Mouse (Mus musculus): ENCODE data around the gene Ripor3.
"Not testable (repeated sequence)": the region's sequence is repeated elsewhere in the genome, so short reads cannot be mapped to it uniquely, and the experiment has no call there.

Ripor3 gene

DNA sequence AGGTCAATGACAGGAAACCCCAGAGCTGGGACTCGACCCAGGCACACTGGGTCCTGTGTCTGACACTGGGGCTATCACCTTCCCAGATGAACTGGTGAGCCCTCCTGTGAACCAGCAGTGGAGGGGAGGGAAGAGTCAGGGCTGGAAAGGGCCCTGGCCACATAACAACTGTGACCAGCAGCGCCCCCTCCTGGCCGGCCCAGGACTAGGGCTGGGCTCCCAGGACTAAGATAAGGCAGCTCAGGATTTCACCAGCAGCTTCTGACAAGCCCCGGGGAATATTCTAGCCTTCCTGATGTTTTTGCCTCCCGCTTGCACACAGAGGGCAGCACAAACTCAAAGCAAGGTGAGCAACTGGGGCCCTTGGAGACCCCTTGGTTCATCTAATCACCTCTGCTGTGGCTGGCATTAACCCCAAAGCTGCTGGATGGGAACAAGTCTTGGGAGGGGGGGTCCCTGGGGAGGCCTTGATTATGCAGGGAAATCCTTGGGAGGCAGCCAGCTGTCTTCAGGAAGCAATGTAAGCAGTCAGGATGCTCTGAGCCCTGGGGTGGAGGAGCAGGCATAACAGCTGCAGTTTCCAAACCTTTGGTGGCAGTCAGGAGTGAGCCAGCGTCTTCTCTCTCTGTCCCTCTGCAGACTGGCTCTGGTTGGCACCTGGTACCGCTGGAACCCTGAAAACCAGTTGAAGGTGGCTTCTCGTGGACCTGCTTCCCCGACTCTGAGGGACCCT, at the start of gene Ripor3:
Gene Ripor3 (minus strand): TSS at position 683 of the 733 bp plus-strand sequence.
- peak; percentile 51 for DNase-seq (ENCODE audit: low spot score)

DNA sequence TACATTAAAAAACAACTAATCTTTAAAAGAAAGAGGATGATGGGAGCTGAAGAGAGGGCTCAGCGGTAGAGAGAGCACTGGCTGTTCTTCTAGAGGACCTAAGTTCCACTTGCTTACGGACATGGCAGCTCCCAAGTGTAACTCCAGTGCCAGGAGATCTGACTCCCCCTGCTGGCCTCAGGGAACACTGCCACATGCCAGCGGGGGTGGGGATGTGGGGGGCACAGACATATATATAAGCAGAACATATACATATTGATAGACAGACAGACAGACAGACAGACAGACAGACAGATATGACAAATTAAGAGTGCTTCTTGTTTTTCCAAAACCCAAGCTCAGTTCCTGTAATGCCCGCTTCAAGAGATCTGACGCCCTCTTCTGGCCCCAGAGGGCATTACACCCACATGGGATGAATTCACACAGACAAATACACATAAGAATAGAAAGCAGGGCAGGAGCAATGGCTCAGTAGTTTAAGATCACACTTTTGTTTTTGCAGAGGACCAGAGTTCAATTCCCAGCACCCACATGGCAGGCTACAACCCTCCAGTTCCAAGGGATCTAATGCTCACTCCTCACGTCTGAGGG, 48.9 kb upstream of the Ripor3 start:
- no peak for DNase-seq (ENCODE audit: low spot score)

DNA sequence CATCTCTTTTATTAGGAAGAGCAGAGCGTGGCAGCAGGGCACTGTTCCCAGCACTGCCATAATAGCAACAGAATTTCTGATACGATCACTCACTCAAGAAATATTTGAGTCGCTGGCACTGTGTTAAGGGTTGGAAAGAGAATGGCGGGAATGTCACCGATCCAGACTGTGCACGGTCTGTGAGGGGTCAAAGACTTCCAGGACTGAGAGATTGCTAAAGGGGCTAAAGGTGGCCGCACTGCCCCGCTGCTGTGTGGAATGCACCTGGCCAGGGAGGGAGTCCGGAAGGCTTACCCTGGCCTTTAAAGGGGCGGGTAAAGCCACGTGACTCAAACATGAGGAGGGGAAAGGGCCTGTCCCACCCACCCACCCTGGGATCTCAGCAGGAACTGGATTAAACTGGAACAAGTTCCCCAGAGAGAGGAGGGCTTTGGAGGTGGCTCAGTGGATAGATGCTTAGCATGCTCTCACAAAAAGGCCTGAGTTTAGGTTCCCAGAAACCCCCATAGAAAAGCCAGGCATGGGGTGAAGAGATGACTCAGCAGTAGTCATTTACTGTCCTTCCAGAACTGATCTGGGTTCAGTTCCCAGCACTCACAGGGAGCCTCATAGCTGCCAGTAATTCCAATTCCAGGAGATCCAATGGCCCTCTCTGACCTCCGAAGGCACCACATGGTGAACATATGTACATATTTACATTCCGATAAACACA, 48.2 kb upstream of the Ripor3 start:
- no peak for DNase-seq (ENCODE audit: low spot score)

DNA sequence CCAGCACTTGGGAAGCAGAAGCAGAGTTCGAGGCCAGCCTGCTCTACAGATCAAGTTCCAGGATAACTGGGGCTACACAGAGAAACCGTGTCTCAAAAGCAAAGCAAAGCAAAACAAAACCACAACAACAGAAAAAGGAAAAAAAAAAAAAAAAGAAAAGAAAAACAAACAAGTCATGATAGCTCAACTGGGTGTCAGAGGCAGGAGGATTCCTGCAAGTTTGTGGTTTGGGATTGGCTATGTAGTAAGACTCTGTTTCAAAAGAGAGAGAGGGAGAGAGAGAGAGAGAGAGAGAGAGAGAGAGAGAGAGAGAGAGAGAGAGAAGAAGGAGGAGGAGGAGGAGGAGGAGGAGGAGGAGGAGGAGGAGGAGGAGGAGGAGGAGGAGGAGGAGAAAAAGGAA, 47.5 kb upstream of the Ripor3 start:
- DNase-seq (ENCODE audit: low spot score): not testable (repeated sequence)

DNA sequence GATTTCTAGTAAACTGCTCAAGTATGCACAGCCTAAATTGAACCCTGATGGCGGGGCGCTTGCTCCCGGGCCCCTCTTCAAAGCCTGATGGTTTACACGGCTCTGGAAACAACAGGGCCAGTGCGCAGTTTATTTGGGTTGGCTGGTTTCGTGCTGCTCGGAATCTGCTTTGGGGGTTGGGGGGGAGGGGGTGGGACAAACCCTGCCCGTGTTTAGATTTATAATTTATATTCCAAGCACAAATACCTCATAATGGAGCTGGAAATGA, 46.2 kb upstream of the Ripor3 start:
- DNase-seq (ENCODE audit: low spot score): no peak

DNA sequence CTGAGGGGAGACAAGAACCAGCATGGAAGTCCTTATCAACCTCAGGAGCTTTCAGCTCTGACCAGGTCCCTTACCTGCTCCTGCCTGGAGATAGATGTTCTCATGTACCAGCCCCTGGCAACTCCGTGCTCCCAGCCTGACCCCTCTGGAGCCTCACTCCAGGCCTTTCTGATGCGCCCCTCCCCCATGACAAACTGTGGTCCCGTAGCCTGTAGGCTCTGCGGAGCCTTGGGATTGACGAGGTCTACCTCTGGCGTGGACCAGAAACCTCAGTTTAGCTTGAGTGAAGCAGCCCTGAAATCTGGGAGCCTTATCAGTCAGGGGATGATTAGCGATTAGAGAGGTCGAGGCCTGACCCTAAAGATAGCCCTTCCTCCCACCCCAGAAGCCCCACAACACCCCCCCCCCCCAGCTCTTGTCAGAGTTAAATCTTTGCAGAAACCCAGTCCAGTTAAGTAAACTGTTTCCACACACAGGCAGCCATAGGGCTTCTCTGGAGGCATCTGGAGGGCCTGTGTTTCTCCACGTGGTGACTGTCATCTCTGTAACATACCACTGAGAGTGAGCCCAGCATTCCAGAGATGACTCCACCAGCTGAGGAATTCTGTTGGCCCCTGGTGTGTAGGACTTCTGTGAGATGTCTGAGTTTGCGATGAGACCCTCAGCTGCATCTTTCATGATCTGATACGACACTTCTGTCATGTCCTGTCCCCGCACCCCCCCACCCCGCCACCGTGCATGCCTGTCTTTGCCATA, 45.7 kb upstream of the Ripor3 start:
- DNase-seq (ENCODE audit: low spot score): no peak

DNA sequence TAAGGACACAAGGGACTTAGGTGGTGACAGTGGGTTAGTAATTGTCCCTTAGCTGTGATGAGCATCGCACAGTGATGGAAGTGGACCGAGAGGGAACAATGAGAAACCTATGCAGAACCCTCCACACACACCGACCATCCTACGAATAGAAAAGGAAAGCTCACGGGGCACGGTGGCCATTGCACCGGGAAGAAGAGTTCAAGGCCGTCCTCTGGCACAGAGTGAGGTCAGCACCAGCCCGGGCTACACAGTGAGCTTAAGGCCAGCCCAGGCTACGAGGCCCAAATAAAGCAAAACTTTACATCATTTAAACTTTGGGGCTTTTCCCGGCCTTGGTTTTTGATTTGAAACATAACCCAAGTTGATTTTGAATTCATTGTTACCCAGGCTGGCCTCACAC, 43.7 kb upstream of the Ripor3 start:
- DNase-seq (ENCODE audit: low spot score): no peak

DNA sequence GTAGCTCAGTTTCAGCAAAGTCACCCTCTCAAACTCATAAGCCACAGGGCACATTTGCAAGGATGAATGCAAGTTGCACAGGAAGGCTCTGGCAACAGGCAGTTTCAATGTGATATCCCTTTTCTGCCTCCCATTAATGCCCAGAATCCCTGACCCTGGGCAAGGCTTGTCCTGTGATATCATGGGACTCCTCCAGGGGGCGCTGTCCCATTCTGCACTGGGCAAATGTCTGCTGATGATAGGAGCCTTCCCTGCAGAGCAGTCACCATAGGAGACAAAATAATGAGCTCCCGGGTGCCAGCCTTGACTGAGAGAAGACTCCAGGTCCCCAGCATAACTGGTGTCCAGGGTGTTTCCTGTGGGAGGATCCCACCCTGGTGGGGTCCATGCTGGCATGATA, 42.3 kb upstream of the Ripor3 start:
- DNase-seq (ENCODE audit: low spot score): no peak

DNA sequence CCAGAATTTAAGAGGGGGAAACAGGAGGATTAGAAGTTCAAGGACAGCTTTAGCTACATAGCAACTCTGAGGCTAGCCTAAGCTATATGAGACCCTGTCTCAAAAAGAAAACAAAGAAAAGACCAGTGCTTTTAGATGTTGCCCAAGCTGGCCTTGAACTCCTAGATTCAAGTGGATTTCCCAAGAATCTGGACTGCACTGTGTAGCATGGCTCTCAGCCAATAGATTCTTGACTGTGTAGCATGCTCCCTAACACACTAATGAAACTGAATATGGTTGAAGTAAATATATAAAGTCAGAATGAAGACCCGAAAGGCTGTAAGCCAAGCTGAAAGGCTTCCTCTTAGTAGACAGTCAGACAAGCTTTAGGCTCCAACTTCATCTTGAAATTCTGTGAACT, 41.7 kb upstream of the Ripor3 start:
- DNase-seq (ENCODE audit: low spot score): no peak

DNA sequence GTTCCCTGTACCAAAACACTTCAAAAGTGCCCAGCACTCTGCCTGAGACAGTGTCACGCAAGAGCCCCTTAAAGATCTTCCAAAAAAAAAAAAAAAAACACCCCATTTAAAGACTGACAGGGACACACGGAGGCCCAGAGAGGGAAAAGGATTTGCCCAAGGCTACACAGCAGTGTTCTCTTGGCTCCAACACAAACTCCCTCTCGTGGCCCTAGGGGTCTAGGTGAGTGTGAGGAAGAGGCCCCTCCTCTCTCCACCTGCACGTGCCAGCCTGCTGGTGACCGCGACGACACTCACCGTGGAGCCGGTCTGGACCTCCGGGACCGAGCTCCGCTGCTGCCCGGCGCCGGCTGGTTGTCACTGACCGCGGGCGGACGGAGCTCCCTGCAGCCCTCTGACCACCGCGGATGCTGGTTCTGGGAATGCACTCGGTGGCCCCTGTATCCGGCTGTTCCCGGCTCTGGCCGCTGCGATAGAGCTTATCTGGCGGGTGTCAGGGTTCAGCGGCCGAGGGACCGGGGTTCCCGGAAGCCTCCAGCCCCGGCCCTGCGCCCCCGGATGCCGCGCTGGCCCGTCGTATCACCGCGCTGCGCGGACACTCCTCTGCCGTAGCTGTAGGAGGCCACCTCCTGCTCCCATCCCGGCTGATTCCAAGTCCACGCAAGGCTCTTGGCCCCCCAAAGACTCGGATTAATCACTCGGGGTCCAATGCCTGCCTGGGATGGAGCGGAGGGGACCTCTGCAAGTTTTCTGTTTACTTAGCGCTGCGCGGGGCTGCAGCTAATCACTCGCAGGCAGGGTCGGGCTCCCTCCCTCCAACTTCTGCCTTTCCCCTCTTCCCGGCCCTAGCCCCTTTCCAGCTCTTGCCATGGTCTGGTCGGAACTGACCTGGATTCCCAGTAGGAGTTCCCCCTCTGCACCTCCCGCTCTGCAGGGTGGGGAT, 39.9 kb upstream of the Ripor3 start:
- no peak for DNase-seq (ENCODE audit: low spot score)

DNA sequence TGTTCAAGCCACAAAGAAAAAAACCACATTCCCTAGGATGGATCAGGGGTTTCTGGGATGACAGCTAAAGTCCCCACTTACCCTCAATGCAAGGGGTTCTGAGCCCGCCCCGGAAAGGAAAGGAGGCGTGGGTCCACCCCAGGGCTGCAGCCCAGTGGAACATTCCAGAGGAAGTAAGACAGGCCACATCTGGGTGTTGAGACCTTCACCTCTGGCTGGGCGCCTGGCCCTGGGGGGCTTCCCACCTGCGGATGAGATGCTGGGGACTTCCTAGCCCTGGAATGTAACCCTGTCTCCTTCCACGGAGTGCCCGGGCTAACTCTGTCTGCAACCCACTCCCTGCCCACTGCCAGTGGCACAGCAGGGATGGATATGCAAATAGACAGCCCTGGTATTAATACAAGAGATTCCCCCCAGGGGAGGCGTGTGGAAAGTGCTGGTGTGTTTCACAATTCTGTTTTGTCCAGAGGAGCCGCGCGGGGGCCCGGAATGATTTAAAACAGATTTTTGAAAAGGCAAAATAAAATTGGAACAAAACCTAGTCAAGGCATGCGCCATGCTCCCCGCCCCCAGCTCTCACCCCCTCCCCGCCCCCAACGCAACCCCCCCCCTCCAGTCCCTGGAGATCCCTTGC, 38.7 kb upstream of the Ripor3 start:
- DNase-seq (ENCODE audit: low spot score): no peak

DNA sequence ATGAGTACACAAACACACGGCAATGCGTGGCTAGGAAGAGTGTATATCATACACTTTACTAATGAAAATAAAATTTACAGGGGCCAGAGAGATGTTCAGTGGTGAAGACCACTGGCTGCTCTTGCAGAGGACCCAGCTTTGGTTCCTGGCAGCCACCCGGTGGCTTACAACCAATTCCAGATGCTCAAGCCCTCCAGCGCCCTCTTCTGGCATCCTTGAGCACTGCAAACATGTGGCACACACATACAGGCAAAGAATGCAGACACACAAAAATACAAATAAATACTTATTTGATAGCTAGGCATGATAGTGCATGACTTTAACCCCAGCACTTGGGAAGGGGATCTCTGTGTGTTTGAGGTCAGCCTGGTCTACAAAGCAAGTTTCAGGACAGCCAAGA, 36.0 kb upstream of the Ripor3 start:
- no peak for DNase-seq (ENCODE audit: low spot score)

DNA sequence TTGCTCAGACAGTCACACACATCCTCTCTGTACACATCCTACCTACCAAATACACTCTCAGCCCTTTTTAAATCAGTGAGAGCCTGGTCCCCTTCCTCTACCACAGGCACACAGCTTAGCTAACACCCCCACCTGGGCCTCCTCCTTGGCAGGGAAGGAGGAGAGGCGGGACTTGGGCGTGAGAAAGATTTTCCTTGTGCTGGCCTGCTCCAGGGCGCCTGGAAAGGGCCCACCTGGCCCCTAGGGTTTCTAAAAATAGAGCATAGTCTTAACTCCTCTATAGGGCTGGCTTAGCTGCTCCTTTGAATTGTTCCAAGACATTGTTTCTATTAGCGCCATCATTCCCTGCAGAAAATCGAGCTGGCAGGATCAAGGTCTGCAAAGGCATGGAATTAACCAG, 35.4 kb upstream of the Ripor3 start:
- no peak for DNase-seq (ENCODE audit: low spot score)

DNA sequence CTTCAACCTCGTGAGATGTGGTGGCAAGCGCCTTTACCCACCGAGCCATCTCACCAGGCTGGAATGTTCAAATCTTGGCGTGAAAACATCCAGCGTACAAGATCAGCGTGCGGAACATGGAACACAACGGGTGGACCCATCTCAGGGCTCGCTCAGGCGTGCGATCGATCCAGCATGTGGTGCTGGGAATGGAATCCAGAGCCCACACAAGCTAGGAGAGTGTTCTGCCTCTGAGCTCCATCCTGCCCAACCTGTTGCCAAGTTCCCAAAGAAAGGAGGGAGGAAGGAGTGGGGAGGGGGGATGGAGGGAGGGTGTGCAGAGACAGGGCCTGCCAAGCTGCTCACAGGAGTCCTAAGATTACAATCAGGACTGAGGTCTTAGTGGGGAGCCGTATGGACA, 34.9 kb upstream of the Ripor3 start:
- no peak for DNase-seq (ENCODE audit: low spot score)

DNA sequence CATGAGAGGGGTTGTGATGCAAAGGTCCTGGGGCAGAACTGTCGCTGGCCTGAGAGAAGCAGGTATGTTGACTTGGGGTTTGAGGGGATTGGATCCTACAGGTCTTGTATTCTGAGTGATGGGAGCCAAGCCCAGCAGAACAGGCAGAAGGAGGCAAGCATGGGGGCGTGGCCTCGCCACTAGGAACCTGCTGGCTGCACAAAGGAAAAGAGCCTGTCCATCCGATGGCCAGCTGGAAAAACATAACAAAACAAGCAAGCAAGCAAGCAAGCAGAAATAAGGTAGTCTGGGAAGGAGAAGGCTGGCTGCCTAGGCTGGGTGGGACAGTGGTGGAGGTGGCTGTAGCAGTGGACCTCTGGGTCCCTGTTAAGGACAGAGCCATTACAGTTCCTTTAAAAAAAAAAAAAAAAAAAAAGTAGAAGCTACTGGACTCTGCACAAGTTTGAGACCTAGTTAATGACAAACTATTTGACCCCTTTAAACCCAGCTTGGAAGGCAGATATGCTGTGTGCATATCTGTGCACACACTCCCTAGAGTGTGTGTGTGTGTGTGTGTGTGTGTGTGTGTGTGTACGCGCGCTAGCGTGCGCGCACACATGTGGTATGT, 34.4 kb upstream of the Ripor3 start:
- no peak for DNase-seq (ENCODE audit: low spot score)

DNA sequence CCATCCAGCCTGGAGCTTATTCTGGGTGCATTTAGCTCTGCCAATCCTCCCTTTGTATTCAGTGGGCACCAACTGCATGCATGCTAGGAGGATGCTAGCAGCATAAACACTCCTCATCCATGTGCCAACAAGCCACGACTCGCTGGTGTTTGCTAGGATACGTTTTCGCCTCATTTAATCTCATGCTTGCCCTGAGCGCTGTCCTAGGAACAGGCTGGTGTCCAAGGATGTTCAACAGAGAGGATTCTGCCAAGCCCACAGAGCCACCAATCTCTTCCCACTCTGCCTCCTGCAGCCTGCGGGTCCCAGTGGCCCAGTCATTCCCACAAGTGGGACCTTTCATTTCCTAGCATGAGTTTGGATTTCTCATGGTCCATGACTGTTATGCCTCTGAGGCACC, 31.6 kb upstream of the Ripor3 start:
- no peak for DNase-seq (ENCODE audit: low spot score)

DNA sequence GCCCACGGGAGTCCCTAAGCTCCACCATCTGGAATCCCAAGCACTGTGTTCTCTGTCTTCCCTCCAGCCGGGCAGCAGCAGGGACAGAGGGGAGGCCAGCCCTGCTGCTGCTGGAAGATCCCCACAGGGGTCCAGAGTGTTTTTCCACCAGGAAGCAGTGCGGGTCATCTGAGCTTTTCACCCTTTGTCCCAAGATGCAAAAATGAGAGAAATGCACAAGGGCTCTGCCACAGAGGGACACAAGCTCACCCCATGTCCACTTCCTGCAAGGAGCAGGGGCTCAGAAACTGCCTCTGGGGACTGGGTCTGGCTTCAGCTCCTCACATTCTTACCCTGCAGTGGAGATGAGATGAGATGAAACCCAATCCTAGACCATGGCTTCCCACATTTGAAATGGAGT, 30.3 kb upstream of the Ripor3 start:
- DNase-seq (ENCODE audit: low spot score): no peak

DNA sequence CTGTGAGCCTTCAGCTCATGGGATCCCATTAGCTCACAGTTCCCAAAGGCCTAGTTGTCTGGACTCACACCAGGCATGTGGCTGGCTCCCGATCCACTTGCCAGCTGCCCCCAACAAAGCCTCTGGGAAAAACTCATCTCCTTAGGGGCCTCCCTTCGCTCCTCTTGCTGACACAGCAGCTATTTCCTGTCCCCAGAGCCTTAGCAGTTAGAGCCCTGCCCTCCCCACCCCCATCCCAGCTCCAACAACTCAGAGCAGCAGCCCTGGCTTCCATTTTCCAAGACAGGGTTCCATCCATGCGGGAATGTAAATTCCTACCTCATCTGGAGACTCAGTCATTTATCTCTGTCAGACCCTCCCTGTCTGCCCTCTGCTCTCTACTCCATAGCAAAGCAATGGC, 26.6 kb upstream of the Ripor3 start:
- DNase-seq (ENCODE audit: low spot score): no peak

DNA sequence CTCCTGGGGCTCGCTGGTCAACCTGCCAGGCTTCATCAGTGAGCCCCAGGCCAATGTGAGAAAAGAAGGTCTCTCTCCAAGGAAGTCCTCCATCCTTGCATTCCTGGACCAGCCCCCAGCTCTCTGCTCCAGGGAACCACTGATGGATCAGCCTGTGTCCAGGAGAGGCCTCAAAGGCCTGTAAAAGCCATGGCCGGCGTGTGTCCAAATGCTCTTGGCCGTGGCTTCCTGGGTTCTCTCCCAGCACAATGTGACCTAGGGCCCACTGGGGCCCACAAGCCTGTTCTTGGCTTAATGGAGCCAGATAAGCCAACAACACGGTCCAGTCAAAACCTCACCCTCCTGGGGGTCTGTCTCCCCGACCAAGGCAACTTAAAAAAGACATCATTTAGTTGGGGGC, 25.5 kb upstream of the Ripor3 start:
- DNase-seq (ENCODE audit: low spot score): no peak

DNA sequence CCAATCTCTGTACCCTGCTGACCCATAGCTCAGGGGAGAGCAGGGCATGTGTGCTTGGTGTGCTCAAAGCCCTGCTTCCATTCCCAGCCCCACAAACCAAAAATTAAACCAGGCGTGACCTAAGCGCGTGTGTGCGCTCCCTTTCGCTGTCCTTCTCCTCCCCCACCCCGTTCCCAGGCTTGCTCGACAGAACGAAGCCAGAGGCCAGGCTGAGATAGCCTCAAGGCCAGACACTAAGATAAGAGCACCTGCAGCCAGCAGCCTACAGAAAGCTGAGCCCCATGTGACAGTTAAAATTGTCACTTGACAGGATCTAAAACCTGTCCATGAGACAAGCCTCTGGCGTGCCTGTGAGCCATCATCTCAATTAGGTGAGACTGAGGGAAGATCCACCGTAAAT, 23.5 kb upstream of the Ripor3 start:
- DNase-seq (ENCODE audit: low spot score): no peak

DNA sequence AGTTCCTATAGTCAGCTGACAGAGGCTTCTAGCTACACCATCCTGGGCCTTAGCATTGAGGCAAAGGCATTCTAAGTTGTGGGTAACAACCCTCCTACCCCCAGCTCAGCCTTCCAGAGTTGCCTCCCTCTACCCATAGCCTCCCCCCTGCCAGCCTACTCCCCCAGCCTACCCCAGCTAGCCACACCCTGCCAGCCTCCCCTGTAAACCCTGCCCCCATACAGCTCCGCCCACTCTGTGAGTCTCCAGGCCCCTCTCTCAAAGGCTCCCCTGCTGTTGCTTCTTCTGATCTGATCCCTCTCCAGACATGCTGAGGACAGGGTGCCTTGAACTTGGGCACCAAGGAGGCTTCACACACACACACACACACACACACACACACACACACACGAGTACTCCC, 21.4 kb upstream of the Ripor3 start:
- DNase-seq (ENCODE audit: low spot score): no peak

Data from ovary, adult 18-20 months (tissue).